Mouse (Mus musculus) limb, embryonic 13.5 days (tissue): Measurements from ENCODE around the gene Gsk3b. TPM values are rescaled to one million over a fixed set of nuclear protein-coding genes. Genes with fewer than 3 reads are reported as not detected.
A peak's percentile ranks its signal among the peaks of the same experiment; 100 is the strongest.
"Not testable (repeated sequence)": the region's sequence is repeated elsewhere in the genome, so short reads cannot be mapped to it uniquely, and the experiment has no call there.

Experiments
- ATAC-seq: fragments of 200-750 bp; cut with Nextera tagmentation; 2 replicates; pipeline ENCODE4 v1.8.0; 2017; ENCODE audit warnings: low read depth, moderate number of reproducible peaks, moderate TSS enrichment; ENCODE audit not compliant: low FRiP score
- H3K27ac ChIP-seq: fragments of 300-500 bp; sonication (generic); 2 replicates; pipeline ENCODE4 v1.5.1; 2015; ENCODE audit warnings: inconsistent platforms, mild to moderate bottlenecking, moderate library complexity
- H3K27me3 ChIP-seq: fragments of 300-500 bp; sonication (generic); 2 replicates; pipeline ENCODE4 v1.6.1; 2015; ENCODE audit warnings: mild to moderate bottlenecking, inconsistent platforms
- H3K36me3 ChIP-seq: fragments of 300-500 bp; sonication (generic); 2 replicates; pipeline ENCODE4 v1.6.1; 2015; ENCODE audit warnings: inconsistent platforms, mild to moderate bottlenecking, moderate library complexity
- H3K4me1 ChIP-seq: fragments of 300-500 bp; sonication (generic); 2 replicates; pipeline ENCODE4 v1.6.1; 2015; ENCODE audit warnings: inconsistent platforms
- H3K4me2 ChIP-seq: fragments of 300-500 bp; sonication (generic); replicated peaks from 2 replicates; pipeline ENCODE4 v1.6.1; 2015; ENCODE audit warnings: inconsistent platforms, mild to moderate bottlenecking, moderate library complexity
- H3K4me3 ChIP-seq: fragments of 300-500 bp; sonication (generic); 2 replicates; pipeline ENCODE4 v1.5.1; 2015; ENCODE audit warnings: moderate library complexity, mild to moderate bottlenecking, inconsistent platforms
- H3K9ac ChIP-seq: fragments of 300-500 bp; sonication (generic); 2 replicates; pipeline ENCODE4 v1.6.1; 2015; ENCODE audit warnings: mild to moderate bottlenecking, inconsistent platforms
- H3K9me3 ChIP-seq: fragments of 300-500 bp; sonication (generic); 2 replicates; pipeline ENCODE4 v1.6.1; 2016; ENCODE audit warnings: inconsistent platforms
- whole genome bisulfite sequencing: fragments of 180-500 bp; shearing (Covaris S2); methylation state at CpG from one replicate; pipeline ENCODE4 v1.1.7; 2015; 5-methylcytosine and 5-hydroxymethylcytosine counted together
- polyA plus RNA-seq: library from polyadenylated mRNA; unstranded; fragments of >200 nt; fragmentation: Nextera tagmentation; extraction: Ambion mirVana; gene quantifications from 2 replicates; pipeline ENCODE4 v1.2.1, GENCODE M21; 2015

Gene Gsk3b
- polyA plus RNA-seq, 1 experiment from 2014 or later: 69.3 TPM

DNA sequence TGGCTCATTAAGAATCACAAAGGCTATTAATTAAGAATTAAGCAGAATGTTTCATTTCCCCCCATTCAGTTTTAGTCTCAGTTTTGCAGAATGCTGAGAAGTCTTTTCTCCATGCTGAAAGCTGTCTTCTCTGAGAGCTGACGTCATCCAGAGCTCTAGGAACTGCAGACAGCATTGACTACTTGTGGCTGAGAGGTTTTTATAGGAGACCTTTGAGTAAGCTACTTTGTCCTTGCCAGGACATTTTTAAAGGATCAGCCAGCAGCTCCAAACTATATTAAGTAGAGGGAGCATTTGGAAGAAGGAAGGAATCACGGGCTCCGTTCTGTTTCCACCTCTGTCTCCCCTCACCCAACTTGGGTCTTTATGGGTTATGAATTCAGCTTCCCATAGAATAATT lies 17.7 kb downstream of the Gsk3b start:
- Histone ChIP-seq H3K4me2 (no peak overlapping the region), H3K4me3 (no peak overlapping the region), H3K9ac (no peak overlapping the region), H3K27me3 (no peaks in the 10 kb centered on the region), H3K36me3 (peaks cover 9% of the 10 kb centered on the region), H3K4me1 (0 out of 2 replicates have a peak, but pooled peaks cover 6% of the 10 kb centered on the region), H3K27ac (no peak overlapping the region), H3K9me3 (no peaks in the 10 kb centered on the region)
- no peak for ATAC-seq
- 76% methylated on average over 3 of the region's 3 CpGs for WGBS

DNA sequence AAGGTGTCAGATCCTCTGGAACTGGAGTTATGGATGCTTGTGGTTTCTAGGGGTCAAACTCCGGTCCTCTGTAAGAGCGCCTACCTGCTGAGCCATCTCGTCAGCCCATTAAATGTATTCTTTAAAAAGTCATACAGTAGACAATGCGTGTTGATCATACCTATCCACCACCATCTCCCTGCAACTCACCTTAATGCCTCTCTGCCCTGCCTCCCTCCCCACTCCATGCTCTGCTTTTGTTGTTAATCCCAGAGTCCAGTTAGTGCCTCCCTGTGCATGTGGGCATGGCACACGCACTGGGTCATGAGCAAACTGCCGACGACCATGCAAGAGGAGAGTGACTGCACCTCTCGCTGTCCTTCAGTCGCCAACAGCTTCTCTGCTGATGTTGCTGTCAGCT lies 21.2 kb downstream of the Gsk3b start:
- peaks cover 9% of the 10 kb centered on the region; the same call in 1 of the 2 replicates for H3K4me1 ChIP-seq
- H3K4me3 ChIP-seq: no peak overlapping the region
- peaks cover 13% of the 10 kb centered on the region for H3K36me3 ChIP-seq
- ATAC-seq: no peak
- H3K9ac ChIP-seq: no peak overlapping the region
- WGBS: 92% methylated on average over 9 of the region's 9 CpGs
- no peaks in the 10 kb centered on the region for H3K9me3 ChIP-seq
- no peaks in the 10 kb centered on the region for H3K27me3 ChIP-seq
- no peak overlapping the region for H3K4me2 ChIP-seq
- no peak overlapping the region for H3K27ac ChIP-seq

GRCm38 (mm10) chr16:38110575-38110974 lies 21.8 kb downstream of the Gsk3b start:
- ATAC-seq: no peak
- H3K4me2 ChIP-seq: no peak overlapping the region
- H3K4me3 ChIP-seq: no peak overlapping the region
- 64% methylated on average over 5 of the region's 5 CpGs for WGBS
- H3K27me3 ChIP-seq: no peaks in the 10 kb centered on the region
- peaks cover 13% of the 10 kb centered on the region for H3K36me3 ChIP-seq
- H3K9ac ChIP-seq: no peak overlapping the region
- H3K4me1 ChIP-seq: peaks cover 9% of the 10 kb centered on the region; the same call in 1 of the 2 replicates
- H3K9me3 ChIP-seq: no peaks in the 10 kb centered on the region
- no peak overlapping the region for H3K27ac ChIP-seq

GRCm38 (mm10) chr16:38114074-38114473 lies 25.3 kb downstream of the Gsk3b start:
- Histone ChIP-seq H3K9me3 (no peaks in the 10 kb centered on the region), H3K4me3 (no peak overlapping the region), H3K36me3 (peaks cover 10% of the 10 kb centered on the region), H3K4me1 (peaks cover 9% of the 10 kb centered on the region; the same call in 1 of the 2 replicates), H3K9ac (no peak overlapping the region), H3K27me3 (no peaks in the 10 kb centered on the region), H3K27ac (no peak overlapping the region; the same call in 1 of the 2 replicates), H3K4me2 (no peak overlapping the region)
- no peak for ATAC-seq
- WGBS: 92% methylated on average over 2 of the region's 2 CpGs

- not testable (repeated sequence) for ATAC-seq, H3K4me3 ChIP-seq, H3K9me3 ChIP-seq, H3K9ac ChIP-seq, H3K4me1 ChIP-seq, H3K27ac ChIP-seq, H3K27me3 ChIP-seq, H3K36me3 ChIP-seq, H3K4me2 ChIP-seq
- 90% methylated on average over 9 of the region's 9 CpGs for WGBS
Observed at GRCm38 (mm10) chr16:38117909-38118308, 29.1 kb downstream of the Gsk3b start.

DNA sequence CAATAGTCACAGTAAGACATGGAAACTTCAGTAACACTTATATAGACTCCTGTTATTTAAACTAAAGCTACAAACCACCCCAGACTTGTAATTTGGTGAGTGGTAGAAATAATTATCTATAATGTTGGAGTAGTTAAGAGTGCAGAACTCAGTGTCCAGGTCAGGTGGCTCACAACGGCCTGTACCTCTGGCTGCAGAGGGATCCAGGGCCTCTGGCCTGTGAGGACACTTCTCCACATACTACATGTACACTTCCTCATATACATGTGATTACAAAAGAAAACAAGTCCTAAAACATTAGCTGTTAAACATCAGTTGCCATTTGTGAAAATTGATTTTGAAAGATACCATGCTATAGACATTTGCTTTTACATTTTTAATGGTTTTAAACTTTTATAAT lies 29.9 kb downstream of the Gsk3b start:
- Histone ChIP-seq H3K36me3 (peaks cover 9% of the 10 kb centered on the region), H3K27me3 (no peaks in the 10 kb centered on the region), H3K9ac (no peak overlapping the region), H3K27ac (no peak overlapping the region), H3K4me1 (no peaks in the 10 kb centered on the region), H3K4me3 (no peak overlapping the region), H3K4me2 (no peak overlapping the region), H3K9me3 (no peaks in the 10 kb centered on the region)
- 86% methylated on average over 1 of the region's 1 CpGs for WGBS
- no peak for ATAC-seq

GRCm38 (mm10) chr16:38119286-38119685 lies 30.5 kb downstream of the Gsk3b start:
- H3K27ac ChIP-seq: no peak overlapping the region
- H3K4me3 ChIP-seq: no peak overlapping the region
- peaks cover 3% of the 10 kb centered on the region for H3K36me3 ChIP-seq
- no peaks in the 10 kb centered on the region for H3K4me1 ChIP-seq
- H3K27me3 ChIP-seq: no peaks in the 10 kb centered on the region
- no peak overlapping the region for H3K4me2 ChIP-seq
- no peaks in the 10 kb centered on the region for H3K9me3 ChIP-seq
- WGBS: 90% methylated on average over 5 of the region's 5 CpGs
- no peak overlapping the region for H3K9ac ChIP-seq
- no peak for ATAC-seq

DNA sequence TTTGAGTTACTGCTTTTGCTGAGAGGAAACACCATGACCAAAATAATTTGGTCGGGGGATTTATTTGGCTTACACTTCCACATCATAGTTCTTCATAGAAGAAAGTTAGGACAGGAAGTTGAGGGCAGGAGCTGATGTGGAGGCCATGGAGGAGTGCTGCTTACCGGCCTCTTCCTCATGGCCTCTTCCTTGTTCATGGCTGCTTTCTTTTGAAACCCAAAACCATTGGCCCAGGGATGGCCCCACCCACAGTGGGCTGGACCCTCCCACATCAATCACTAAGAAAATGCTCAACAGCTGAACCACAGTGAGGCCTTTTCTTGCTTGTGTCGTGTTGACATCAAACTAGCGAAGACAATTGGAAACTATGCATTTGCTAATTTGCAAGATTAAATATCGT lies 40.4 kb downstream of the Gsk3b start:
- H3K27me3 ChIP-seq: no peaks in the 10 kb centered on the region
- 76% methylated on average over 5 of the region's 5 CpGs for WGBS
- no peak overlapping the region for H3K4me2 ChIP-seq
- no peaks in the 10 kb centered on the region for H3K36me3 ChIP-seq
- ATAC-seq: no peak
- H3K4me1 ChIP-seq: peaks cover 39% of the 10 kb centered on the region
- no peak overlapping the region for H3K27ac ChIP-seq
- no peaks in the 10 kb centered on the region for H3K9me3 ChIP-seq
- no peak overlapping the region for H3K9ac ChIP-seq
- H3K4me3 ChIP-seq: no peak overlapping the region

DNA sequence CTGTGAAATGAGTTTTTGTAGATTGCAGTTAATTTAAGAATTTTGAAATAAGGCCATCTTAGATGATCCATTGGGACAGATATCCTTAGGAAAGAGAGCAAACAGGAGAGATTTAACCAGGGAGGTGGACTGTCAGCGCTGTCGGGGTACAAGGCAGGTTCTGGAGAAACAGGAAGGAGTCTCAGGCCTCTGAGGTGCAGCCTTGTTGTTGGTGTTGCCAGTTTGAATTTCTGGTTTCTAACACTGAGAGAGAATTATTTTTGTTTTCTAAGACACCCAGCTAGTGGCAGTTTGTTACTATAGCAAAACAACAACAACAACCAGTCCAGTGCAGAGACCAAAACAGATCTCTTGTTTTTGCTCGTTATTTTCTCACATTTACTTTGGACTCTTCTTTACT lies 42.2 kb downstream of the Gsk3b start:
- no peak for ATAC-seq
- H3K4me3 ChIP-seq: no peak overlapping the region
- no peaks in the 10 kb centered on the region for H3K9me3 ChIP-seq
- peaks cover 41% of the 10 kb centered on the region for H3K4me1 ChIP-seq
- no peaks in the 10 kb centered on the region for H3K27me3 ChIP-seq
- H3K9ac ChIP-seq: no peak overlapping the region
- WGBS: 77% methylated on average over 3 of the region's 3 CpGs
- 0 out of 2 replicates have a peak, but pooled peaks cover 4% of the 10 kb centered on the region for H3K36me3 ChIP-seq
- no peak overlapping the region for H3K27ac ChIP-seq
- H3K4me2 ChIP-seq: no peak overlapping the region

- no peak overlapping the region for H3K9ac ChIP-seq
- H3K27me3 ChIP-seq: no peaks in the 10 kb centered on the region
- no peak overlapping the region; the same call in 1 of the 2 replicates for H3K4me2 ChIP-seq
- no peak overlapping the region for H3K27ac ChIP-seq
- no peaks in the 10 kb centered on the region for H3K9me3 ChIP-seq
- peaks cover 43% of the 10 kb centered on the region for H3K4me1 ChIP-seq
- no peak overlapping the region for H3K4me3 ChIP-seq
- no peak for ATAC-seq
- 0 out of 2 replicates have a peak, but pooled peaks cover 4% of the 10 kb centered on the region for H3K36me3 ChIP-seq
- WGBS: 55% methylated on average over 9 of the region's 9 CpGs
Observed at GRCm38 (mm10) chr16:38131756-38132155, 43.0 kb downstream of the Gsk3b start.

- no peak overlapping the region for H3K4me3 ChIP-seq
- H3K4me2 ChIP-seq: no peak overlapping the region; the same call in 1 of the 2 replicates
- no peak overlapping the region for H3K27ac ChIP-seq
- 0 out of 2 replicates have a peak, but pooled peaks cover 4% of the 10 kb centered on the region for H3K36me3 ChIP-seq
- H3K4me1 ChIP-seq: peaks cover 48% of the 10 kb centered on the region
- WGBS: 75% methylated on average over 7 of the region's 7 CpGs
- H3K27me3 ChIP-seq: no peaks in the 10 kb centered on the region
- ATAC-seq: no peak
- no peak overlapping the region for H3K9ac ChIP-seq
- no peaks in the 10 kb centered on the region for H3K9me3 ChIP-seq
Observed at GRCm38 (mm10) chr16:38132210-38132609, 43.4 kb downstream of the Gsk3b start.

GRCm38 (mm10) chr16:38137296-38137695 lies 48.5 kb downstream of the Gsk3b start:
- Histone ChIP-seq H3K9ac (no peak overlapping the region), H3K9me3 (no peaks in the 10 kb centered on the region), H3K27ac (no peak overlapping the region), H3K4me1 (peaks cover 33% of the 10 kb centered on the region), H3K27me3 (no peaks in the 10 kb centered on the region), H3K4me3 (no peak overlapping the region), H3K4me2 (no peak overlapping the region), H3K36me3 (0 out of 2 replicates have a peak, but pooled peaks cover 4% of the 10 kb centered on the region)
- 39% methylated on average over 5 of the region's 5 CpGs for WGBS
- ATAC-seq: 0 out of 2 replicates have a peak, but pooled peaks have one; percentile 32

DNA sequence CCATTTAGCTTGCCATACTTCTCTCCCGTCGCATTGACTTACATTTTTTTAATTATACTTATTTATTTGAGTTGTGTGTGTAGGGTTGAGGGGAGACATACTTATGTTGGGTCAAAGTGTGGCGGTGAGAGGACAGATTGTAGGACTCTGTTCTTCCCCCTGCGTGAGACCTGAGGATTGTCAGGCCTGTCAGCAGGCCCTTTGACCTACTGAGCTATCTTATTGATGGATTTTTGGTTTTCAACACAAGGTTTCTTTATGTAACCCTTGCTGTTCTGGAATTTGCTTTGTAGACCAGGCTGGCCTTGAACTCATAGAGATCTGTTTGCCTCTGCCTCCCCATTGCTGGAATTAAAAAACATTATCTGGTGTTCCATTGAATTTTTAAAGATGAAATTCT lies 56.1 kb downstream of the Gsk3b start:
- Histone ChIP-seq H3K4me2 (no peak overlapping the region), H3K4me1 (no peaks in the 10 kb centered on the region), H3K9me3 (no peaks in the 10 kb centered on the region), H3K27ac (no peak overlapping the region), H3K36me3 (peaks cover 14% of the 10 kb centered on the region), H3K4me3 (no peak overlapping the region), H3K9ac (no peak overlapping the region), H3K27me3 (no peaks in the 10 kb centered on the region)
- 91% methylated on average over 4 of the region's 4 CpGs for WGBS
- no peak for ATAC-seq
